Mouse (Mus musculus) heart, embryonic 16.5 days (tissue): ENCODE results near the gene H2afz. TPM values are rescaled to one million over a fixed set of nuclear protein-coding genes. Genes with fewer than 3 reads are reported as not detected.
"Not testable (repeated sequence)": the region's sequence is repeated elsewhere in the genome, so short reads cannot be mapped to it uniquely, and the experiment has no call there.

Source experiments
- ATAC-seq: fragments of 200-750 bp; cut with Nextera tagmentation; replicated peaks from 2 replicates; pipeline ENCODE4 v1.8.0; 2017; ENCODE audit warnings: moderate number of reproducible peaks; ENCODE audit not compliant: insufficient read depth, low FRiP score; ENCODE audit errors: extremely low read depth
- H3K27ac ChIP-seq: fragments of 300-500 bp; sonication (generic); 2 replicates; pipeline ENCODE4 v1.5.1; 2014; ENCODE audit warnings: mild to moderate bottlenecking, low read length, control low read depth, moderate library complexity
- H3K27me3 ChIP-seq: fragments of 300-500 bp; sonication (generic); 2 replicates; pipeline ENCODE4 v1.6.1; 2014; ENCODE audit warnings: low read length, mixed read lengths; ENCODE audit not compliant: control insufficient read depth, insufficient read depth
- H3K36me3 ChIP-seq: fragments of 300-500 bp; sonication (generic); 2 replicates; pipeline ENCODE4 v1.6.1; 2014; ENCODE audit not compliant: control insufficient read depth, insufficient read depth
- H3K4me1 ChIP-seq: fragments of 300-500 bp; sonication (generic); 2 replicates; pipeline ENCODE4 v1.6.1; 2014; ENCODE audit warnings: low read length, mixed read lengths; ENCODE audit not compliant: control insufficient read depth, insufficient read depth
- H3K4me2 ChIP-seq: fragments of 300-500 bp; sonication (generic); 2 replicates; pipeline ENCODE4 v1.6.1; 2014; ENCODE audit warnings: low read depth, mild to moderate bottlenecking, control low read depth, low read length
- H3K4me3 ChIP-seq: fragments of 300-500 bp; sonication (generic); 2 replicates; pipeline ENCODE4 v1.5.1; 2014; ENCODE audit warnings: mild to moderate bottlenecking, control low read depth, low read length
- H3K9ac ChIP-seq: fragments of 300-500 bp; sonication (generic); 2 replicates; pipeline ENCODE4 v1.6.1; 2014; ENCODE audit warnings: low read length, control low read depth
- H3K9me3 ChIP-seq: fragments of 300-500 bp; sonication (generic); replicated peaks from 2 replicates; pipeline ENCODE4 v1.6.1; 2016; ENCODE audit warnings: low read length; ENCODE audit not compliant: control insufficient read depth
- WGBS: fragments of 180-500 bp; shearing (Covaris S2); extraction: QIAGEN DNeasy Blood & Tissue Kit; methylation state at CpG from one replicate; pipeline ENCODE4 v1.1.7; 2014; 5-methylcytosine and 5-hydroxymethylcytosine counted together
- polyA plus RNA-seq: library from polyadenylated mRNA; unstranded; fragments of >200 nt; fragmentation: Nextera tagmentation; extraction: Ambion mirVana; gene quantifications from 2 replicates; pipeline ENCODE4 v1.2.1, GENCODE M21; 2015

The H2afz gene
- polyA plus RNA-seq, 1 experiment from 2014 or later: 1,062 TPM

- Histone ChIP-seq H3K27ac (no peak overlapping the region), H3K9ac (no peak overlapping the region), H3K36me3 (no peaks in the 10 kb centered on the region), H3K4me3 (no peak overlapping the region), H3K4me1 (peaks cover 5% of the 10 kb centered on the region), H3K27me3 (no peaks in the 10 kb centered on the region), H3K9me3 (no peaks in the 10 kb centered on the region), H3K4me2 (no peak overlapping the region)
- ATAC-seq: no peak
Observed at GRCm38 (mm10) chr3:137838160-137838559, 26.1 kb upstream of the H2afz start.

GRCm38 (mm10) chr3:137842944-137843343 lies 21.3 kb upstream of the H2afz start:
- no peaks in the 10 kb centered on the region for H3K36me3 ChIP-seq
- no peaks in the 10 kb centered on the region for H3K9me3 ChIP-seq
- no peak for ATAC-seq
- WGBS: 81% methylated on average over 1 of the region's 1 CpGs
- H3K4me2 ChIP-seq: no peak overlapping the region
- H3K9ac ChIP-seq: no peak overlapping the region
- H3K27ac ChIP-seq: no peak overlapping the region
- H3K4me1 ChIP-seq: no peaks in the 10 kb centered on the region
- H3K27me3 ChIP-seq: no peaks in the 10 kb centered on the region
- no peak overlapping the region for H3K4me3 ChIP-seq

GRCm38 (mm10) chr3:137844263-137844662 lies 20.0 kb upstream of the H2afz start:
- Histone ChIP-seq H3K9ac (no peak overlapping the region), H3K9me3 (no peaks in the 10 kb centered on the region), H3K4me2 (no peak overlapping the region), H3K4me1 (no peaks in the 10 kb centered on the region), H3K4me3 (no peak overlapping the region), H3K27ac (no peak overlapping the region), H3K36me3 (no peaks in the 10 kb centered on the region), H3K27me3 (no peaks in the 10 kb centered on the region)
- WGBS: 80% methylated on average over 3 of the region's 3 CpGs
- ATAC-seq: no peak

- no peak overlapping the region for H3K9ac ChIP-seq
- no peak overlapping the region for H3K27ac ChIP-seq
- ATAC-seq: no peak
- H3K9me3 ChIP-seq: no peaks in the 10 kb centered on the region
- H3K4me3 ChIP-seq: no peak overlapping the region
- H3K4me1 ChIP-seq: no peaks in the 10 kb centered on the region
- H3K4me2 ChIP-seq: no peak overlapping the region
- 80% methylated on average over 5 of the region's 5 CpGs for WGBS
- H3K27me3 ChIP-seq: no peaks in the 10 kb centered on the region
- H3K36me3 ChIP-seq: no peaks in the 10 kb centered on the region
Observed at GRCm38 (mm10) chr3:137846552-137846951, 17.7 kb upstream of the H2afz start.

GRCm38 (mm10) chr3:137848354-137848753 lies 15.9 kb upstream of the H2afz start:
- Histone ChIP-seq H3K27me3 (no peaks in the 10 kb centered on the region), H3K4me3 (no peak overlapping the region), H3K27ac (no peak overlapping the region), H3K4me2 (no peak overlapping the region), H3K9ac (no peak overlapping the region), H3K4me1 (no peaks in the 10 kb centered on the region), H3K36me3 (no peaks in the 10 kb centered on the region), H3K9me3 (0 out of 2 replicates have a peak, but pooled peaks cover 2% of the 10 kb centered on the region)
- 84% methylated on average over 9 of the region's 9 CpGs for WGBS
- ATAC-seq: no peak

- 0 out of 2 replicates have a peak, but pooled peaks cover 2% of the 10 kb centered on the region for H3K9me3 ChIP-seq
- no peak overlapping the region for H3K4me2 ChIP-seq
- H3K4me1 ChIP-seq: no peaks in the 10 kb centered on the region
- WGBS: 86% methylated on average over 5 of the region's 5 CpGs
- H3K9ac ChIP-seq: no peak overlapping the region
- ATAC-seq: no peak
- no peak overlapping the region for H3K27ac ChIP-seq
- no peak overlapping the region for H3K4me3 ChIP-seq
- H3K27me3 ChIP-seq: no peaks in the 10 kb centered on the region
- no peaks in the 10 kb centered on the region for H3K36me3 ChIP-seq
Observed at GRCm38 (mm10) chr3:137849697-137850096, 14.6 kb upstream of the H2afz start.

GRCm38 (mm10) chr3:137851196-137851595 lies 13.1 kb upstream of the H2afz start:
- Histone ChIP-seq H3K27me3 (no peaks in the 10 kb centered on the region), H3K4me3 (no peak overlapping the region), H3K4me2 (no peak overlapping the region), H3K9me3 (0 out of 2 replicates have a peak, but pooled peaks cover 2% of the 10 kb centered on the region), H3K36me3 (no peaks in the 10 kb centered on the region), H3K9ac (no peak overlapping the region), H3K27ac (no peak overlapping the region), H3K4me1 (no peaks in the 10 kb centered on the region)
- 93% methylated on average over 2 of the region's 2 CpGs for WGBS
- no peak for ATAC-seq

GRCm38 (mm10) chr3:137853011-137853410 lies 11.3 kb upstream of the H2afz start:
- H3K4me2 ChIP-seq, H3K4me3 ChIP-seq, H3K36me3 ChIP-seq, H3K27me3 ChIP-seq, H3K4me1 ChIP-seq, H3K9ac ChIP-seq, ATAC-seq, H3K27ac ChIP-seq, H3K9me3 ChIP-seq: not testable (repeated sequence)
- WGBS: 56% methylated on average over 1 of the region's 1 CpGs

GRCm38 (mm10) chr3:137855328-137855727 lies 9.0 kb upstream of the H2afz start:
- no peaks in the 10 kb centered on the region for H3K36me3 ChIP-seq
- H3K27me3 ChIP-seq: no peaks in the 10 kb centered on the region
- H3K27ac ChIP-seq: no peak overlapping the region
- ATAC-seq: no peak
- H3K4me1 ChIP-seq: peaks cover under 1% of the 10 kb centered on the region; the same call in 1 of the 2 replicates
- WGBS: 43% methylated on average over 3 of the region's 3 CpGs
- no peak overlapping the region for H3K4me3 ChIP-seq
- 0 out of 2 replicates have a peak, but pooled peaks cover 2% of the 10 kb centered on the region for H3K9me3 ChIP-seq
- no peak overlapping the region for H3K4me2 ChIP-seq
- no peak overlapping the region for H3K9ac ChIP-seq
